Mouse (Mus musculus): ENCODE results near the gene Btbd35f16. TPM values are rescaled to one million over a fixed set of nuclear protein-coding genes. Genes with fewer than 3 reads are reported as not detected.
"Not testable (repeated sequence)": the region's sequence is repeated elsewhere in the genome, so short reads cannot be mapped to it uniquely, and the experiment has no call there.

Btbd35f16 gene
- polyA plus RNA-seq (2012; rRNA removed) = not detected in 2 replicates

- DNase-seq (ENCODE audit: extremely low spot score in 1 of 2, low spot score in 1 of 2) = not testable (repeated sequence)
Measured at GRCm38 (mm10) chrX:3956902-3957301, at the start of gene Btbd35f16. TSS of gene Btbd35f16 (minus strand) at chrX:3957002.

Other genes with a start within 250 kb of the Btbd35f16 start
- gene Btbd35f10, start 204.1 kb downstream of the Btbd35f16 start, polyA plus RNA-seq (2012; rRNA removed) = not detected in 2 replicates
- not detected in 2 replicates for gene Btbd35f3, start 80.7 kb upstream of the Btbd35f16 start, polyA plus RNA-seq (2012; rRNA removed)
- gene Btbd35f28, start 239.6 kb upstream of the Btbd35f16 start, polyA plus RNA-seq (2012; rRNA removed) = not detected in 2 replicates